8 mouse cellular contexts compared by ENCODE assay signal in the genomic region with DNA sequence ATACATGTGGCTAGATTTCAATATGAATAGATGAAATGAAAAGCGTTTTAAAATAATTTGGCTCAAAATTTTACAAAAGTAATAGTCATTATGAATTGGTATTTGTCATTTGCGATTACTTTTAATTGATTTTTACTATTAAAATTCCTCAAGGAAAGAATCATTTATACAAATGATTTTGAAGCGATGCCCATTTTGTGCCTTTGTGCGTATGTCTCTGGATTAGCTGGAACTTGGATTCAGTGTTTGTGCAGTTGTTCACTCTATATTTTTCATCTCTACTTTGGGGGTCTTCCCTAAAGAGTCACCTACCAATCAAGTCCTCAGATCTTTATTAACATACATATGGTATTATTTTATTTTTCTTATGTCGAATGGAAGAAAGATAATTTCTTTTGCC.
DNase-seq lines count a peak whose midpoint lies in the region; ATAC-seq and TF ChIP-seq lines count a peak whose summit lies in the region.

No protein-coding gene starts in this region.

- peak overlapping the region; percentile 82; the same call in 1 of the 2 replicates for H3K9ac ChIP-seq in kidney, embryonic 14.5 days (ENCODE audit: low read depth, low read length)
- peak overlapping the region; percentile 85 for H3K9ac ChIP-seq in embryonic facial prominence, embryonic 14.5 days (ENCODE audit: low read depth, low read length)
- H3K9ac ChIP-seq in hindbrain, postnatal 0 days (replicated peaks; ENCODE audit: low read length): peak overlapping the region; percentile 76
- peak overlapping the region; percentile 74 for H3K9ac ChIP-seq in midbrain, embryonic 15.5 days

- intact Hi-C loops in left cerebral cortex, postnatal 4 days (cut with DNase I): loop anchor here (5.0 to 10.0 kb wide), 3 partner anchors 64 to 566 kb away; no protein-coding TSS in a partner anchor

- peaks cover 7% of the 10 kb centered on the region; the same call in 1 of the 2 replicates for H3K36me3 ChIP-seq in kidney, embryonic 14.5 days (ENCODE audit: control insufficient read depth, insufficient read depth, low read length)
- H3K36me3 ChIP-seq in embryonic facial prominence, embryonic 14.5 days (ENCODE audit: control insufficient read depth, insufficient read depth, low read length): no peaks in the 10 kb centered on the region
- H3K36me3 ChIP-seq in hindbrain, postnatal 0 days (ENCODE audit: insufficient read depth, low read length): no peaks in the 10 kb centered on the region
- H3K36me3 ChIP-seq in midbrain, embryonic 15.5 days (replicated peaks): no peaks in the 10 kb centered on the region

- peak overlapping the region; percentile 86 for H3K4me3 ChIP-seq in kidney, embryonic 14.5 days (ENCODE audit: low read length)
- peak overlapping the region; percentile 78 for H3K4me3 ChIP-seq in embryonic facial prominence, embryonic 14.5 days (ENCODE audit: low read depth, low read length)
- H3K4me3 ChIP-seq in hindbrain, postnatal 0 days (ENCODE audit: low read length): peak overlapping the region; percentile 75
- peak overlapping the region; percentile 70 for H3K4me3 ChIP-seq in midbrain, embryonic 15.5 days

- no peak for ATAC-seq in kidney, embryonic 14.5 days (ENCODE audit: low FRiP score, low TSS enrichment)
- ATAC-seq in embryonic facial prominence, embryonic 14.5 days (ENCODE audit: low read depth): no peak
- ATAC-seq in hindbrain, postnatal 0 days: no peak
- ATAC-seq in midbrain, embryonic 15.5 days (replicated peaks): no peak

- no peaks in the 10 kb centered on the region for H3K27me3 ChIP-seq in kidney, embryonic 14.5 days (ENCODE audit: control insufficient read depth, insufficient read depth, low read length)
- no peaks in the 10 kb centered on the region for H3K27me3 ChIP-seq in embryonic facial prominence, embryonic 14.5 days (replicated peaks; ENCODE audit: control insufficient read depth, insufficient read depth, low read length)
- no peaks in the 10 kb centered on the region for H3K27me3 ChIP-seq in hindbrain, postnatal 0 days (ENCODE audit: insufficient read depth, low read length)
- no peaks in the 10 kb centered on the region for H3K27me3 ChIP-seq in midbrain, embryonic 15.5 days (replicated peaks)

- TF ChIP-seq CTCF in hindbrain, postnatal 0 days (IDR thresholded peaks at IDR 0.05; ENCODE audit: low read depth): no peak

- no peak for DNase-seq in kidney, postnatal 36 days
- no peak for DNase-seq in embryonic facial prominence, embryonic 14.5 days (ENCODE audit: low spot score)
- DNase-seq in hindbrain, postnatal 0 days (ENCODE audit: low spot score): peak; percentile 56
- DNase-seq in urinary bladder, postnatal 36 days (ENCODE audit: low spot score in 2 of 2): no peak
- DNase-seq in left cerebral cortex, postnatal 4 days: no peak
- DNase-seq in layer of hippocampus, postnatal 25 days (ENCODE audit: extremely low spot score in 1 of 2, low spot score in 1 of 2): no peak

- H3K4me1 ChIP-seq in kidney, embryonic 14.5 days (ENCODE audit: control insufficient read depth, insufficient read depth, low read length): peaks cover 15% of the 10 kb centered on the region; the same call in 1 of the 2 replicates
- H3K4me1 ChIP-seq in embryonic facial prominence, embryonic 14.5 days (ENCODE audit: control insufficient read depth, insufficient read depth, low read length): peaks cover 23% of the 10 kb centered on the region
- H3K4me1 ChIP-seq in hindbrain, postnatal 0 days (ENCODE audit: insufficient read depth, low read length): peaks cover 15% of the 10 kb centered on the region
- peaks cover 37% of the 10 kb centered on the region for H3K4me1 ChIP-seq in midbrain, embryonic 15.5 days

- WGBS in kidney, embryonic 14.5 days: 66% methylated on average over 5 of the region's 5 CpGs
- WGBS in embryonic facial prominence, embryonic 14.5 days: 35% methylated on average over 5 of the region's 5 CpGs
- 16% methylated on average over 5 of the region's 5 CpGs for WGBS in hindbrain, postnatal 0 days
- 19% methylated on average over 5 of the region's 5 CpGs for WGBS in midbrain, embryonic 15.5 days

- H3K27ac ChIP-seq in kidney, embryonic 14.5 days (ENCODE audit: low read depth, low read length): no peak overlapping the region
- peak overlapping the region; percentile 98 for H3K27ac ChIP-seq in embryonic facial prominence, embryonic 14.5 days (replicated peaks; ENCODE audit: low read depth, low read length)
- peak overlapping the region; percentile 94 for H3K27ac ChIP-seq in hindbrain, postnatal 0 days
- peak overlapping the region; percentile 89 for H3K27ac ChIP-seq in midbrain, embryonic 15.5 days

- peak overlapping the region; percentile 48 for H3K4me2 ChIP-seq in kidney, embryonic 14.5 days (replicated peaks; ENCODE audit: low read depth, low read length)
- H3K4me2 ChIP-seq in embryonic facial prominence, embryonic 14.5 days (ENCODE audit: low read depth, low read length): peak overlapping the region; percentile 75
- H3K4me2 ChIP-seq in hindbrain, postnatal 0 days (ENCODE audit: low read depth, low read length): peak overlapping the region; percentile 65
- H3K4me2 ChIP-seq in midbrain, embryonic 15.5 days: peak overlapping the region; percentile 65

- no peaks in the 10 kb centered on the region for H3K9me3 ChIP-seq in kidney, embryonic 14.5 days (ENCODE audit: control insufficient read depth, low read length)
- no peaks in the 10 kb centered on the region for H3K9me3 ChIP-seq in embryonic facial prominence, embryonic 14.5 days (ENCODE audit: control insufficient read depth, low read length)
- H3K9me3 ChIP-seq in hindbrain, postnatal 0 days (ENCODE audit: low read length): no peaks in the 10 kb centered on the region
- no peaks in the 10 kb centered on the region for H3K9me3 ChIP-seq in midbrain, embryonic 15.5 days
